Mouse (Mus musculus) left cerebral cortex, adult 2 months (tissue): ENCODE measurements around the gene Sirt6. TPM values are rescaled to one million over a fixed set of nuclear protein-coding genes. Genes with fewer than 3 reads are reported as not detected.

Source experiments
- DNase-seq, 2 experiments: peaks; one replicate each; pipeline ENCODE4 v3.0.0; 2021 to 2022; ENCODE audit warnings: low spot score in 2 of 2, mixed read lengths in 1 of 2; ENCODE audit errors: extremely low spot score in 1 of 2
- H3K27ac ChIP-seq: fragments of 200-600 bp; 2 replicates; pipeline ENCODE4 v1.8.1; 2022
- H3K4me3 ChIP-seq: fragments of 200-600 bp; 2 replicates; pipeline ENCODE4 v1.8.1; 2022
- CTCF ChIP-seq: fragments of 200-600 bp; IDR thresholded peaks from 2 replicates; pipeline ENCODE4 v1.8.1; 2022; ENCODE audit warnings: antibody characterized with exemption, mild to moderate bottlenecking, moderate library complexity
- intact Hi-C: fragments of 180-260 bp; cut with DNase I; formaldehyde crosslinking; loops from one replicate; pipeline ENCODE4 v1.15.1; 2025
- long read RNA-seq, 2 experiments: library from polyadenylated mRNA; stranded (forward); transcript quantifications; one replicate each; pipeline ENCODE4 v2.0.0; 2021; ENCODE audit warnings: borderline mapping rate in 2 of 2
- total RNA-seq, 2 experiments: library from RNA; stranded (reverse); gene quantifications; 2 replicates each; pipeline ENCODE4 v1.2.3; 2021

Gene Sirt6
- 10 to 100 TPM; 26.8 to 28.6 TPM for total RNA-seq
- long read RNA-seq, experiment 1, transcript Sirt6-201 (8 exons, 1,891 nt) = major isoform, 8 of 15 reads
- long read RNA-seq, experiment 1, partial matches to known transcripts = 1 of 15 reads
- long read RNA-seq, experiment 1, other reads (novel, unspliced or antisense) = 6 of 15 reads
- long read RNA-seq, experiment 2, transcript Sirt6-201 (8 exons, 1,891 nt) = major isoform, 7 of 16 reads
- long read RNA-seq, experiment 2, partial matches to known transcripts = 2 of 16 reads
- long read RNA-seq, experiment 2, other reads (novel, unspliced or antisense) = 7 of 16 reads

- intact Hi-C loops = loop anchor here (2.0 kb wide), 1 partner anchor 20 kb away; the partner anchor contains the start of gene BC025920
- peak; percentile 86 to 92 for DNase-seq
- Histone ChIP-seq H3K4me3 (peak within 1 kb of the TSS; percentile 73), H3K27ac (peak within 1 kb of the TSS; percentile 89)
- TF ChIP-seq CTCF = no peak
Measured at GRCm38 (mm10) chr10:81626994-81627835, at the start of gene Sirt6. Sirt6 (minus strand) TSS chr10:81627797.

- no peak for DNase-seq
- intact Hi-C loops = no loop called here
- Histone ChIP-seq H3K4me3 (no peak overlapping the region), H3K27ac (no peak overlapping the region)
- TF ChIP-seq CTCF = no peak
Measured at GRCm38 (mm10) chr10:81656174-81656573, 28.6 kb upstream of the Sirt6 start.

- H3K27ac ChIP-seq = no peak overlapping the region
- intact Hi-C loops = no loop called here
- no peak overlapping the region for H3K4me3 ChIP-seq
- TF ChIP-seq CTCF = no peak
- DNase-seq = peak in 1 of 2 experiments; percentile 6
Measured at GRCm38 (mm10) chr10:81655178-81655577, 27.6 kb upstream of the Sirt6 start.

- Histone ChIP-seq H3K27ac (peak within 1 kb of the TSS; percentile 77), H3K4me3 (peak within 1 kb of the TSS; percentile 51)
- intact Hi-C loops = loop anchor here (5.0 to 10.0 kb wide), 2 partner anchors 708 to 976 kb away; partner anchors contain the start of genes 1190007I07Rik and Tdg
- DNase-seq = peak; percentile 85
Measured at GRCm38 (mm10) chr10:81648803-81649775, 21.5 kb upstream of the Sirt6 start, which contains the start of gene Gm10778. Gm10778 (plus strand) TSS chr10:81649059.

GRCm38 (mm10) chr10:81646015-81646555 lies 18.5 kb upstream of the Sirt6 start:
- Histone ChIP-seq H3K27ac (no peak overlapping the region), H3K4me3 (no peak overlapping the region)
- intact Hi-C loops = loop anchor here (5.0 to 10.0 kb wide), 2 partner anchors 711 to 979 kb away; partner anchors contain the start of genes 1190007I07Rik and Tdg
- no peak for TF ChIP-seq CTCF
- peak; percentile 8 to 10 for DNase-seq

- intact Hi-C loops = loop anchor here (5.0 to 10.0 kb wide), 2 partner anchors 712 to 979 kb away; partner anchors contain the start of genes 1190007I07Rik and Tdg
- peak in 1 of 2 experiments; percentile 5 for DNase-seq
- no peak for TF ChIP-seq CTCF
Measured at GRCm38 (mm10) chr10:81645391-81645790, 17.8 kb upstream of the Sirt6 start.

GRCm38 (mm10) chr10:81644716-81645115 lies 17.1 kb upstream of the Sirt6 start:
- TF ChIP-seq CTCF = no peak
- peak; percentile 11 for DNase-seq
- intact Hi-C loops = loop anchor here (5.0 to 10.0 kb wide), 3 partner anchors 528 to 980 kb away; partner anchors contain the start of genes 1190007I07Rik and Tdg
- Histone ChIP-seq H3K4me3 (no peak overlapping the region; the same call in none of the 2 replicates), H3K27ac (no peak overlapping the region)

More at GRCm38 (mm10) chr10:81645391-81645790, 17.8 kb upstream of the Sirt6 start:
- no peak overlapping the region for H3K4me3 ChIP-seq
- no peak overlapping the region for H3K27ac ChIP-seq

- TF ChIP-seq CTCF = no peak
- H3K27ac ChIP-seq = peak overlapping the region; percentile 99
- DNase-seq = no peak
- peak overlapping the region; percentile 95 for H3K4me3 ChIP-seq
- intact Hi-C loops = loop anchor here (5.0 to 10.0 kb wide), 2 partner anchors 528 to 981 kb away; partner anchors contain the start of genes 1190007I07Rik and Tdg
Measured at GRCm38 (mm10) chr10:81644162-81644561, 16.6 kb upstream of the Sirt6 start.

GRCm38 (mm10) chr10:81643449-81644055 lies 16.0 kb upstream of the Sirt6 start:
- TF ChIP-seq CTCF = peak; percentile 54

More at GRCm38 (mm10) chr10:81643449-81644055, 16.0 kb upstream of the Sirt6 start:
- peak; percentile 96 to 97 for DNase-seq
- H3K27ac ChIP-seq = peak overlapping the region; percentile 99
- intact Hi-C loops = loop anchor here (5.0 to 10.0 kb wide), 2 partner anchors 529 to 981 kb away; partner anchors contain the start of genes 1190007I07Rik and Tdg
- peak overlapping the region; percentile 95 for H3K4me3 ChIP-seq
